ENCODE assay signal across 29 mouse cellular contexts in genomic region chr19:17907579-17907978, GRCm38 (mm10).
"Had no signal": no experiment of that assay in that cellular context is flagged by ENCODE, and none has a peak within 500 bp of the region (broad histone marks: within the 10 kb centered on the region; RNA-seq: fewer than 3 reads in every experiment).

No protein-coding gene starts in this region.

- H3K27me3 ChIP-seq: embryonic facial prominence, embryonic 12.5 days; embryonic facial prominence, embryonic 13.5 days; embryonic facial prominence, embryonic 15.5 days; forebrain, embryonic 12.5 days; forebrain, embryonic 13.5 days; forebrain, embryonic 15.5 days had no signal

- H3K4me1 ChIP-seq: embryonic facial prominence, embryonic 10.5 days; embryonic facial prominence, embryonic 12.5 days; embryonic facial prominence, embryonic 13.5 days; embryonic facial prominence, embryonic 15.5 days; forebrain, embryonic 10.5 days; forebrain, embryonic 12.5 days; forebrain, embryonic 13.5 days; forebrain, embryonic 15.5 days had no signal

- H3K27ac ChIP-seq: embryonic facial prominence, embryonic 10.5 days; embryonic facial prominence, embryonic 12.5 days; embryonic facial prominence, embryonic 13.5 days; embryonic facial prominence, embryonic 15.5 days; forebrain, embryonic 10.5 days; forebrain, embryonic 12.5 days; forebrain, embryonic 13.5 days; forebrain, embryonic 15.5 days; gastrocnemius, adult 2 months; heart, adult 2 months had no signal

- H3K4me3 ChIP-seq: embryonic facial prominence, embryonic 10.5 days; embryonic facial prominence, embryonic 12.5 days; embryonic facial prominence, embryonic 13.5 days; embryonic facial prominence, embryonic 15.5 days; erythroblast, embryonic 14.5 days; forebrain, embryonic 10.5 days; forebrain, embryonic 12.5 days; forebrain, embryonic 13.5 days; forebrain, embryonic 15.5 days; gastrocnemius, adult 2 months; heart, adult 2 months had no signal

- H3K9ac ChIP-seq: embryonic facial prominence, embryonic 12.5 days; embryonic facial prominence, embryonic 13.5 days; embryonic facial prominence, embryonic 15.5 days; forebrain, embryonic 12.5 days; forebrain, embryonic 13.5 days; forebrain, embryonic 15.5 days; forebrain, postnatal 0 days had no signal

- H3K4me2 ChIP-seq: embryonic facial prominence, embryonic 12.5 days; embryonic facial prominence, embryonic 13.5 days; embryonic facial prominence, embryonic 15.5 days; forebrain, embryonic 12.5 days; forebrain, embryonic 13.5 days; forebrain, embryonic 15.5 days had no signal

- ATAC-seq: forebrain, embryonic 13.5 days; forebrain, embryonic 14.5 days; forebrain, embryonic 15.5 days; forebrain, embryonic 16.5 days; forebrain, postnatal 0 days had no signal

- H3K9me3 ChIP-seq: embryonic facial prominence, embryonic 10.5 days; embryonic facial prominence, embryonic 15.5 days; forebrain, embryonic 12.5 days; forebrain, embryonic 13.5 days; forebrain, embryonic 15.5 days had no signal

- DNase-seq: cerebellum, adult 2 months; cerebellum, adult 8-10 months; cerebellum, adult 9-10 months; cerebellum, adult 9-11 months; cerebellum, postnatal 10 days; cerebellum, postnatal 14 days; cerebellum, postnatal 25 days; cerebellum, postnatal 36 days; embryo, embryonic 11 days; forebrain, postnatal 0 days; gastrocnemius, adult 2 months; gastrocnemius, postnatal 10 days; gastrocnemius, postnatal 14 days; gastrocnemius, postnatal 25 days; gastrocnemius, postnatal 36 days; heart, adult 11 months; heart, adult 18-20 months; heart, adult 2 months had no signal

- H3K36me3 ChIP-seq: embryonic facial prominence, embryonic 10.5 days; embryonic facial prominence, embryonic 12.5 days; embryonic facial prominence, embryonic 13.5 days; embryonic facial prominence, embryonic 15.5 days; forebrain, embryonic 10.5 days; forebrain, embryonic 12.5 days; forebrain, embryonic 15.5 days had no signal
